Mouse (Mus musculus) G1E (cell line): ENCODE measurements at regions not wholly inside any gene's neighbourhood (a gene's known extent, or its start where the extent isn't known, plus 50 kb on each side); places are given as distances from the start of the nearest gene placed in this dataset.
A peak's percentile ranks its signal among the peaks of the same experiment; 100 is the strongest.

Source experiments
- ATAC-seq: 2 replicates; pipeline ENCODE4 v1.8.0; 2016; ENCODE audit warnings: mild to moderate bottlenecking; ENCODE audit not compliant: insufficient number of reproducible peaks, poor library complexity, low FRiP score, severe bottlenecking; ENCODE audit errors: extremely low read depth
- DNase-seq: peaks from one replicate; pipeline ENCODE4 v3.0.0; 2012; ENCODE audit warnings: low spot score
- H3K27me3 ChIP-seq: 2 replicates; pipeline ENCODE4 v1.6.1; 2012; ENCODE audit warnings: mild to moderate bottlenecking, low read length, inconsistent platforms; ENCODE audit not compliant: insufficient read depth
- H3K36me3 ChIP-seq: replicated peaks from 2 replicates; pipeline ENCODE3; 2012; ENCODE audit warnings: mild to moderate bottlenecking, inconsistent platforms
- H3K4me1 ChIP-seq: 2 replicates; pipeline ENCODE4 v1.6.1; 2012; ENCODE audit warnings: low read depth, low read length, inconsistent platforms, mixed read lengths; ENCODE audit not compliant: insufficient read depth
- H3K4me3 ChIP-seq: 2 replicates; pipeline ENCODE4 v1.5.1; 2012; ENCODE audit warnings: low read depth, mild to moderate bottlenecking, inconsistent platforms, low read length, moderate library complexity, mixed read lengths
- H3K9me3 ChIP-seq: replicated peaks from 2 replicates; pipeline ENCODE4 v1.6.1; 2012; ENCODE audit warnings: inconsistent platforms
- CTCF ChIP-seq: IDR thresholded peaks from 2 replicates; pipeline ENCODE4 v1.5.1; 2012; ENCODE audit warnings: low read depth, low read length, inconsistent platforms, mixed read lengths
- GATA1 ChIP-seq: IDR thresholded peaks from 2 replicates; pipeline ENCODE4 v1.6.1; 2012; ENCODE audit warnings: borderline replicate concordance, low read length, inconsistent platforms, mixed read lengths
- GATA2 ChIP-seq: IDR thresholded peaks from 2 replicates; pipeline ENCODE4 v1.6.1; 2012; ENCODE audit warnings: low read depth, low read length, inconsistent platforms, borderline replicate concordance
- POLR2AphosphoS5 ChIP-seq: IDR thresholded peaks from 2 replicates; pipeline ENCODE4 v1.6.1; 2012; ENCODE audit warnings: low read depth, low read length, inconsistent platforms; ENCODE audit not compliant: insufficient replicate concordance
- TAL1 ChIP-seq: conservative IDR thresholded peaks from 2 replicates; pipeline ENCODE4 v1.6.1; 2012; ENCODE audit warnings: low read depth, low read length, inconsistent platforms, mixed read lengths

- TF ChIP-seq POLR2AphosphoS5, result no peak
- TF ChIP-seq GATA2, result no peak
- no peak for TF ChIP-seq CTCF
- TF ChIP-seq GATA1, result no peak
- TF ChIP-seq TAL1, result no peak
- Histone ChIP-seq H3K27me3 (peaks cover 3% of the 10 kb centered on the region; the same call in 1 of the 2 replicates), H3K4me1 (peaks cover 5% of the 10 kb centered on the region; the same call in 1 of the 2 replicates), H3K9me3 (no peaks in the 10 kb centered on the region), H3K4me3 (no peak overlapping the region), H3K36me3 (no peaks in the 10 kb centered on the region)
- DNase-seq (no peak), ATAC-seq (no peak)
These were observed 2169.9 kb downstream of the 9330182O14Rik start for GRCm38 (mm10) chr15:42304097-42304496.

- ATAC-seq, result peak; percentile 78
- Histone ChIP-seq H3K27me3 (peaks cover 4% of the 10 kb centered on the region), H3K4me3 (no peak overlapping the region), H3K36me3 (no peaks in the 10 kb centered on the region), H3K9me3 (no peaks in the 10 kb centered on the region), H3K4me1 (peaks cover 5% of the 10 kb centered on the region; the same call in 1 of the 2 replicates)
- DNase-seq, result peak; percentile 4
- TF ChIP-seq TAL1 (0 out of 2 replicates have a peak, but pooled peaks have one; percentile 5), GATA2 (no peak), CTCF (no peak), GATA1 (no peak), POLR2AphosphoS5 (no peak)
These were observed 2175.4 kb downstream of the 9330182O14Rik start for GRCm38 (mm10) chr15:42309586-42309985.

GRCm38 (mm10) chr15:42311166-42311565, 2177.0 kb downstream of the 9330182O14Rik start:
- Histone ChIP-seq H3K4me1 (peaks cover 5% of the 10 kb centered on the region; the same call in 1 of the 2 replicates), H3K36me3 (no peaks in the 10 kb centered on the region), H3K9me3 (no peaks in the 10 kb centered on the region), H3K27me3 (peaks cover 3% of the 10 kb centered on the region; the same call in 1 of the 2 replicates), H3K4me3 (no peak overlapping the region)
- TF ChIP-seq POLR2AphosphoS5 (no peak), GATA1 (no peak), TAL1 (no peak), CTCF (no peak), GATA2 (no peak)
- ATAC-seq (no peak), DNase-seq (no peak)

- no peaks in the 10 kb centered on the region for H3K27me3 ChIP-seq
- H3K36me3 ChIP-seq, result no peaks in the 10 kb centered on the region
- H3K4me1 ChIP-seq, result no peaks in the 10 kb centered on the region
- no peak overlapping the region for H3K4me3 ChIP-seq
- DNase-seq, result no peak
- H3K9me3 ChIP-seq, result no peaks in the 10 kb centered on the region
- TF ChIP-seq GATA1 (no peak), TAL1 (no peak), CTCF (no peak)
- ATAC-seq, result no peak
These were observed 2186.2 kb downstream of the 9330182O14Rik start for GRCm38 (mm10) chr15:42320349-42320748.

- H3K9me3 ChIP-seq, result no peaks in the 10 kb centered on the region
- H3K4me1 ChIP-seq, result no peaks in the 10 kb centered on the region
- no peaks in the 10 kb centered on the region for H3K27me3 ChIP-seq
- no peak for DNase-seq
- no peak overlapping the region for H3K4me3 ChIP-seq
- ATAC-seq, result no peak
- H3K36me3 ChIP-seq, result no peaks in the 10 kb centered on the region
- TF ChIP-seq GATA2 (no peak), TAL1 (no peak), CTCF (no peak), GATA1 (no peak), POLR2AphosphoS5 (no peak)
These were observed 2188.8 kb downstream of the 9330182O14Rik start for GRCm38 (mm10) chr15:42322940-42323339.

- Histone ChIP-seq H3K9me3 (no peaks in the 10 kb centered on the region), H3K36me3 (no peaks in the 10 kb centered on the region), H3K4me3 (no peak overlapping the region), H3K4me1 (no peaks in the 10 kb centered on the region), H3K27me3 (no peaks in the 10 kb centered on the region)
- ATAC-seq (no peak), DNase-seq (no peak)
- TF ChIP-seq TAL1 (no peak), CTCF (no peak), GATA1 (no peak), POLR2AphosphoS5 (no peak), GATA2 (no peak)
These were observed 2191.1 kb downstream of the 9330182O14Rik start for GRCm38 (mm10) chr15:42325221-42325620.

- H3K27me3 ChIP-seq, result no peaks in the 10 kb centered on the region
- peaks cover 3% of the 10 kb centered on the region; the same call in 1 of the 2 replicates for H3K4me1 ChIP-seq
- no peak overlapping the region for H3K4me3 ChIP-seq
- no peaks in the 10 kb centered on the region for H3K9me3 ChIP-seq
- DNase-seq (no peak), ATAC-seq (no peak)
- H3K36me3 ChIP-seq, result no peaks in the 10 kb centered on the region
- TF ChIP-seq POLR2AphosphoS5 (no peak), GATA2 (no peak), TAL1 (no peak), CTCF (no peak), GATA1 (no peak)
These were observed 2194.4 kb downstream of the 9330182O14Rik start for GRCm38 (mm10) chr15:42328535-42328934.
